Mouse (Mus musculus): ENCODE measurements around the gene Tmem217.

The Tmem217 gene

GRCm38 (mm10) chr17:29488257-29488977, 63.8 kb downstream of the Tmem217 start:
- no peak for DNase-seq

DNA sequence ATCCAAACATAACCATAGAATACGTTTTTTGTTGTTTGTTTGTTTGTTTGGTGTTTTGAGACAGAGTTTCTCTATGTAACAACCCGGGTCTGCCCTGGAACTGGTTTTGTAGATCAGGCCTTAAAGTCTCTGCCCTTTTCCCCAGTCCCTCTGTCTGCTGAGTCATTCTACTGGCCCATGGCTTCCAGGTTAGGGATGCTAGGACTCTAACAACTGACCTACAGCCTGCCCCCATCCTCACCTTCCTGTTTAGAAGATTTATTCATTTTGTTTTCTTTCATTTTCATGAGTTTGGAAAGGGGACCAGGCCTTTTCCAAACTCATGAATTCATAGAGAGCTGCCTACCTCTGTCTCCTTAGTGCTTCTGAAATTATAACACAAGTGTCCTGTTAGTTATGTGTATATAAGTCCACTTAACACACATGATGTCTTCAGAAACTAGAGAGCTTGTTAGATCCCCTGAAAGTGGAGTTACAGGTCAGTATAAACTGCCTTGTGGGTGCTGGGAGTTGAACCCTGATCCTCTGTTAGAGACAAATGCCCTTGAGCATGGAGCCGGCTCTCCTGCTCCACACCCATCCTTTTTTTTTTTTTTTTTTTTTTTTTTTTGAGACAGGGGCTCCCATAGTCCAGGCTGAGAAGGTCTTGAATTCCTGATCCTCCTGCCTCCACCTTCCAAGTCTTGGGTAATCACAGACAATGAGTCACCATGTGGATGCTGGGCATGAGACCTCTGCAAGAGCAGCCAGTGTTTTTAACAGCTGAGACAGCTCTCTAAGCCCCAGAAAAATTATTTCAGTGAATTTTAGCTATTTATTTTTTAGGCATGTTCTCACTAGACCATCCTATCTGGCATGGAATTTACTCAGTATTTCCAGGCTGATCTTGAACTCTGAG, 66.6 kb downstream of the Tmem217 start:
- DNase-seq, result no peak

- no peak for DNase-seq
These were observed 67.8 kb downstream of the Tmem217 start for GRCm38 (mm10) chr17:29484431-29484830.

DNA sequence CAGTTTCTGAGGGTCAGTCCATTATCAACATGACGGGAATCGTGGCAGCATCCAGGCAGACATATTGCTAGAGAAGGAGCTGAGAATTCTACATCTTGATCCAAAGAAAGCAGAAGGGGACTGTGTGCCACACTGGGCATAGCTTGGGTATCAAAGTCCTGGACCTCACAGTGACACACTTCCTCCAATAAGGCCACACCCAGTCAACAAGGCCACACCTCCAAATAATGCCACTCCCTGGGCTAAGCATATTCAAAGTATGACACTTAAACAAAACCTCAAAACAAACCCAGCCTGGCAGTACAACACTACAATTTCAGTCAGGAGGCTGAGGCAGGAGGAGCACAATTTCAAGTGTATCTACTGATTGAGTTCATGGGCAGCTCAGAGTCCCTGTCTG, 68.9 kb downstream of the Tmem217 start:
- DNase-seq, result no peak

- no peak for DNase-seq
These were observed 69.6 kb downstream of the Tmem217 start for GRCm38 (mm10) chr17:29482632-29483031.

DNA sequence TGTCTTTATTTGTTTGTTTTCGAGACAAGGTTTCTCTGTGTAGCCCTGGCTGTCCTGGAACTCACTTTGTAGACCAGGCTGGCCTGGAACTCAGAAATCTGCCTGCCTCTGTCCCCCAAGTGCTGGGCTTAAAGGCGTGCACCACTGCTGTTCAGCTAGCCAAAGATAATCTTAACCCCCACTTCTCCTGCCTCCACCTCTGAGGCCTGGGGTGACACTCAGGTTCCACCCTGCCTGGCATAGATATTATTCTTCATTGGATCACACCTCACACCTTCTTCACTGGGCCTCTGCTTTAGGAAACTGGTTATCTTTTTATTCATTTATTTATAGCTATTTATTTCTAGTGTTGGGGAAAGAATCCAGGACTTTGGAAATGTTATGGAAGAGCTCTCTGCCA, 71.9 kb downstream of the Tmem217 start:
- no peak for DNase-seq

GRCm38 (mm10) chr17:29478271-29478670, 73.9 kb downstream of the Tmem217 start:
- DNase-seq, result no peak

GRCm38 (mm10) chr17:29477357-29477756, 74.8 kb downstream of the Tmem217 start:
- DNase-seq, result no peak

DNA sequence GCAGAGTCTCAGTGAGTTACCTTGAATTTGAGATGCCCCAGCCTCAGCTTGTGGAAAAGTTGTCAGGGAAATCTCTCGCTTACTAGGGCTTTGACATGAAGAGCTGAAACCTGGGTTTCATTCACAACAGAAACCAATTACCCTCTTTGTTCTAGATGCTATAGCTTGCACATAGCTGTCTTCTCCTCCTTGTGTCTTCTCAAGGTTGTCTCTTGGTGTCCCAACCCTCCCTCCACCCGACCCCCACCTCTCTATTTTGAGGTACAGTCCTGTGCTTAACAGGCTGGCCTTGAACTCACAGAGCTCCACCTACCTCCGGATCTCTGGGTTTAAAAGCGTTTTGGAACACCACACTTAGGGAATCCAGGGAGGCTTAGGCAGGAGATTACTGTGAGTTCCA, 75.7 kb downstream of the Tmem217 start:
- no peak for DNase-seq
